Mouse (Mus musculus) stomach, embryonic 14.5 days (tissue): ENCODE data around the gene Rnf185. TPM values are rescaled to one million over a fixed set of nuclear protein-coding genes. Genes with fewer than 3 reads are reported as not detected.

ENCODE experiments used
- ATAC-seq: fragments of 200-750 bp; cut with Nextera tagmentation; 2 replicates; pipeline ENCODE4 v1.8.0; 2017; ENCODE audit warnings: low read depth, moderate TSS enrichment; ENCODE audit not compliant: insufficient number of reproducible peaks, insufficient read depth, low FRiP score
- H3K27ac ChIP-seq: fragments of 300-500 bp; sonication (generic); 2 replicates; pipeline ENCODE4 v1.5.1; 2014; ENCODE audit warnings: mild to moderate bottlenecking, low read length, moderate library complexity, mixed read lengths
- H3K27me3 ChIP-seq: fragments of 300-500 bp; sonication (generic); 2 replicates; pipeline ENCODE4 v1.6.1; 2014; ENCODE audit warnings: low read length, control low read depth, mixed read lengths; ENCODE audit not compliant: control insufficient read depth, insufficient read depth
- H3K36me3 ChIP-seq: fragments of 300-500 bp; sonication (generic); 2 replicates; pipeline ENCODE4 v1.6.1; 2014; ENCODE audit warnings: mild to moderate bottlenecking, control low read depth, low read length, moderate library complexity, mixed read lengths; ENCODE audit not compliant: control insufficient read depth, insufficient read depth
- H3K4me1 ChIP-seq: fragments of 300-500 bp; sonication (generic); 2 replicates; pipeline ENCODE4 v1.6.1; 2014; ENCODE audit warnings: low read length, control low read depth, mixed read lengths; ENCODE audit not compliant: control insufficient read depth, insufficient read depth
- H3K4me2 ChIP-seq: fragments of 300-500 bp; sonication (generic); replicated peaks from 2 replicates; pipeline ENCODE4 v1.6.1; 2014; ENCODE audit warnings: low read depth, low read length, control low read depth
- H3K4me3 ChIP-seq: fragments of 300-500 bp; sonication (generic); 2 replicates; pipeline ENCODE4 v1.5.1; 2014; ENCODE audit warnings: low read depth, low read length, control low read depth
- H3K9ac ChIP-seq: fragments of 300-500 bp; sonication (generic); replicated peaks from 2 replicates; pipeline ENCODE4 v1.6.1; 2014; ENCODE audit warnings: low read depth, mild to moderate bottlenecking, control low read depth, low read length, moderate library complexity, mixed read lengths
- H3K9me3 ChIP-seq: fragments of 300-500 bp; sonication (generic); 2 replicates; pipeline ENCODE4 v1.6.1; 2016; ENCODE audit warnings: low read depth, low read length, control low read depth; ENCODE audit not compliant: control insufficient read depth
- WGBS: fragments of 180-500 bp; shearing (Covaris S2); extraction: QIAGEN DNeasy Blood & Tissue Kit; methylation state at CpG from one replicate; pipeline ENCODE4 v1.1.7; 2014; 5-methylcytosine and 5-hydroxymethylcytosine counted together
- polyA plus RNA-seq: library from polyadenylated mRNA; unstranded; fragments of >200 nt; fragmentation: Nextera tagmentation; extraction: Ambion mirVana; gene quantifications from 2 replicates; pipeline ENCODE4 v1.2.1, GENCODE M21; 2014

Rnf185 gene
- polyA plus RNA-seq, 1 experiment from 2014 or later = 34.2 TPM

DNA sequence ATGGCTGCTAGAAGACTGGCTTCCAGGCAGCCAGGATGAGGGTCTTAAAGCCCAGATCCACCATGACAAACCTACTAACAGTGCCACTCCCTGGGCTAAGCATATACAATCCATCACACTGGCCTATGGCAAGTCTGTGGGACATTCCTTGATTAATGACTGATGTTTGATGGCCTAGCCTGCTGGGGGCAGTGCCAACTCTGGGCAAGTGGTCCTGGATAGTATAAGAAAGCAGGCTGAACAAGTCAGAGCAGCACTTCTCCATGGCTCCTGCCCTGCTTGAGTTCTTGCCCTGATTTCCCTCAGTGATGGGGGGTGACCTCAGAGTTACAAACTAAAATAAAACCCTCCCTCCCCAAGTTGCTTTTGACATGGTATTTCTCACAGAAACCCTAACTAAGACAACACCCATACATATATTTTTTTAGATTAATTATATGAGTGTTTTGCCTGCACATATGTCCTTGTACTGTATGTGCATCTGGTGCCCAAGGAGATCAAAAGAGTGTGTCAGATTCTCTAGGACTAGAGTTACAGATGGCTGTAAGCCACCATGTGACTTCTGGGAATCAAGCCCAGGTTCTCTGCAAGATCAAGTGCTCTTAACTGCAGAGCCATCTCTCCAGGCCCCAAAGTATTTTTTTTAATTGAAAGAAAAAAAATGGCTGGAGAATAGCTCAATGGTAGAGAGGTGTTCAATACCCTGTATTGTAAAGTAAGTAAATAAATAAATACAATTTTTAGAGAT, 10.3 kb downstream of the Rnf185 start:
- Histone ChIP-seq H3K27me3 (no peaks in the 10 kb centered on the region), H3K9ac (no peak overlapping the region)

DNA sequence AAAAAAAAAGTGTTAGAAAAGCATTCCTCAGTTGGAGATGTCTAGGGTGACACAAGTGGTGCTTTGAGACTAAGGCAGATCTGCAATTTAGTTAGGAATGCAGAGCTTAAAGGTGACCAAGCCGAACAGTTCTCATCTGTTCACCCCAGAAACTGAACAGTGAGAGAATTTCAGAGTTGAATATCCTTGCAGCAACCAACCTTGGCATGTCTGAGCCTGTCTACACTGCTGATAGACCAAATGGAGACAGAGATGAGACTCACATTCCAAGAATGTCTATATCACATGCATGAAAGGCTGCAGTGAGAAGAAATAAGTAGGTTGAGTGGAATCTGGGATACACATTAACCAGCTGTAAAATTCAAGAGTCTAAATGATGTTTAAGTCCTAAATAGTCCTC, 14.5 kb downstream of the Rnf185 start:
- Histone ChIP-seq H3K4me3 (no peak overlapping the region), H3K27ac (no peak overlapping the region), H3K27me3 (no peaks in the 10 kb centered on the region), H3K4me2 (no peak overlapping the region), H3K4me1 (no peaks in the 10 kb centered on the region), H3K36me3 (no peaks in the 10 kb centered on the region), H3K9me3 (no peaks in the 10 kb centered on the region), H3K9ac (no peak overlapping the region)
- 90% methylated on average over 1 of the region's 1 CpGs for WGBS
- no peak for ATAC-seq

More for the DNA sequence above, 10.3 kb downstream of the Rnf185 start:
- Histone ChIP-seq H3K36me3 (no peaks in the 10 kb centered on the region), H3K4me3 (no peak overlapping the region), H3K27ac (no peak overlapping the region), H3K4me1 (no peaks in the 10 kb centered on the region), H3K4me2 (no peak overlapping the region), H3K9me3 (no peaks in the 10 kb centered on the region)
- ATAC-seq = no peak

DNA sequence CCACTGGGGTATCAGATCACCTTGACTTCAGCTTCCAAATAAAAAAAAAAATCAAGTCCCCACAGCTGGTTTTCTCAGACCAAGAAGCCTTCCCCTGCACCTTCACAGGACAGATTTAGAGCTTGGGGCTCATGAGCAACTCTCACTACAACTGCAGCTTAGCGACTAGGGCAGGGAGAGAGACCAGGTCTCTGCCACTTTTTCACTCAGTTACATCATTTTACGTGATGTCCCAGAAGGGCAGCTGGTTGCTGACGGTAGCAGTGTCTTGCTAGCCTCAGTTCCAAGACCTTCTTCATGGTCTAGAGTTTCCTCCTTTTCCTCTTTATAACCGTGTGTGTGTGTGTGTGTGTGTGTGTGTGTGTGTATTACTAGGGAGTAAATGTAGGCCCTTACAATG, 18.4 kb downstream of the Rnf185 start:
- H3K4me2 ChIP-seq = no peak overlapping the region
- WGBS = 79% methylated on average over 4 of the region's 4 CpGs
- H3K4me3 ChIP-seq = no peak overlapping the region
- no peak overlapping the region for H3K9ac ChIP-seq
- no peaks in the 10 kb centered on the region for H3K4me1 ChIP-seq
- H3K9me3 ChIP-seq = no peaks in the 10 kb centered on the region
- ATAC-seq = no peak
- no peaks in the 10 kb centered on the region for H3K36me3 ChIP-seq
- H3K27ac ChIP-seq = no peak overlapping the region
- H3K27me3 ChIP-seq = no peaks in the 10 kb centered on the region

DNA sequence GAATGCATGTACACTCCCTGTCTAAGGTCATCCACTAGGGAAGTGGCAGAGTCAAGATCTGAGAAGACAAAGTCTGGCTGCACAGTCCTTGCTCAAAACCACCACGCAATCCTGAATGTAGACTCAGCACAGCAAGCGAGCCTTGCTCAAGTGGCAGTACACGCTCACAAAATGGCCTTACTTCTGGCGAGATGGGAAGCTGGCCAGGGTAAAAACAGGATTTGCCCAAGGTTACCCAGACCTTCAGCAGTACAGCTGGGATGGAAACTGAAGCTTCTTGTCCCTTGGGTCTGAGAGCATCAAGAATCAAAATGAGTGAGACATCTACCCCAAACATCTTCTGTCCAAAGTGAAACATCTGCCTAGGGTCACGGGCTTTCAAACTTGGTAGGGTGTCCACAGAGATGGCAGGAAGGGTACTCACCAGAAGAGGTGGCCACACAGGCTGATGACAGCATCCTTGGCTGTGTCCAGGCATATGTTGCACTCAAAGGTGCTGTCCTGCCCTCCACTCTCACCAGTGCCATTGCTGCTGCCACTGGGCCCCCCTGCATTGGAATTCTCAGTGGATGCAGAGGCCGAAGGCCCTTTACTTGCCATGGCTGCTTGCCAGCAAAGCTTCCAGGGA, 20.1 kb downstream of the Rnf185 start:
- Histone ChIP-seq H3K4me1 (no peaks in the 10 kb centered on the region), H3K9ac (no peak overlapping the region), H3K9me3 (no peaks in the 10 kb centered on the region), H3K27ac (no peak overlapping the region), H3K4me2 (no peak overlapping the region), H3K4me3 (no peak overlapping the region), H3K36me3 (no peaks in the 10 kb centered on the region), H3K27me3 (no peaks in the 10 kb centered on the region)
- WGBS = 88% methylated on average over 6 of the region's 6 CpGs
- no peak for ATAC-seq

DNA sequence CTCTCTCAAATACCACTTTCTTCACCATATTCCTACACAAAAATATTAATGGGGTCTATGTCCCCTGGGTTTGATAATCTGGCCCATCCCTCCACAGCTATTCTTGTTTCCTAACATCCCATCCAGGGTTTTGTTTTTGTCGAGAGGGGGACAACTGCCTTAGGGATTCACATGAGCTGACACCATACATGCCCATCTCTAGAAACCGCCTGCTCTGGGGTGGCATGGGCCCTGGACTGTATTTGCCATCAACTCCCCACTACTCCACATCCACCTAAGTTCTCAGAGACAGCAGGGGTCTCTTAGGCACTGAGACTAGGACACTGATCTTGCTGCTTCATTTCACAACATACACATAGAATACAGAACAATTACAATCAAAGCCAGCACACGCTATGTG, 20.6 kb downstream of the Rnf185 start:
- Histone ChIP-seq H3K36me3 (no peaks in the 10 kb centered on the region), H3K27ac (no peak overlapping the region), H3K9me3 (no peaks in the 10 kb centered on the region), H3K27me3 (no peaks in the 10 kb centered on the region), H3K9ac (no peak overlapping the region), H3K4me1 (no peaks in the 10 kb centered on the region), H3K4me2 (no peak overlapping the region), H3K4me3 (no peak overlapping the region)
- ATAC-seq = no peak
- 91% methylated on average over 3 of the region's 3 CpGs for WGBS

DNA sequence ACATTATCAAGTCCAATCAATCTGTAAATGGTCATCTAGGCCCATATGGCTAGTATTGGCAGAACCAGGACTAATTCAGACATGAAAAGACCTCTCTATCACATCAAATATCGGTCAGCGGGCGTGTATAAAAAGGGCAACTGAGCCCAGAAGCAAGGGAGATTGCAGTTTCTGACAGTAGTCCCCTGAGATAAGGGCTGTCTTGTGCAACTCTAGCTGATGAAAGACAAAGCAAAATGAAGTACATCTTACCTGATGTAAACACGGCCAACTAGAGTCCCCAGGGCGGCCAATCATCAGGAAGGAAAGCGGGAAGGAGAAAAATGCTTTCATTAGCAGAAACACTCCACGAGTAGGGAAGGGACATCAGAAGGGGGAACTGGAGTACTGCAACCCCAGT, 23.5 kb downstream of the Rnf185 start:
- H3K9me3 ChIP-seq = no peaks in the 10 kb centered on the region
- H3K4me1 ChIP-seq = no peaks in the 10 kb centered on the region
- peaks cover 9% of the 10 kb centered on the region for H3K36me3 ChIP-seq
- H3K27ac ChIP-seq = no peak overlapping the region
- 80% methylated on average over 7 of the region's 7 CpGs for WGBS
- no peak overlapping the region for H3K9ac ChIP-seq
- no peak overlapping the region for H3K4me3 ChIP-seq
- no peaks in the 10 kb centered on the region for H3K27me3 ChIP-seq
- no peak overlapping the region for H3K4me2 ChIP-seq
- ATAC-seq = no peak

DNA sequence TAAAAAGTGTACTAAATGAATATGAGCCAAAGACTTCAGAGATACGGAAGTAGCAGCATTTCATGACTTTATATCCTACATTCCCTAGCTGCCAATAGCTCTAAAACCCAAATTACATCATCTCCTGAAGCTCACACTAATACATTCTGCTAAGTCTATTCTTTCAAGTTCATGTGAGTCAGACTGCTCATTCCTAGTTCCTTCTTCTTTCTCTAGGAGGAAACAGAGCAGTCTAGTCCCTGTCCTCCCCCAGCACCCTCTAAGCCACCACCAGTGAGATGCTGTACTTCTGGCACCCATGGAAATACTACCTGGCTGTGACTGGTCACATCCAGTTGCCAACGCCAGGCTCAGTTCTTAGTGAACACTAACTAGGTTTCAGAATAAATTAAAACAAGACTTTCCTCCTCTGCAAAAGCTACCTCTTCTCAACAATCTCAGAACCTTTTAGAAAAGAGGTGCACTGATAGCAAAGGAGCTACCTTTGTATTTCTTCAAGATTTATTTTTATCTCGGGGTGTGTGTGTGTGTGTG, 24.4 kb downstream of the Rnf185 start:
- no peak overlapping the region for H3K4me3 ChIP-seq
- ATAC-seq = no peak
- no peaks in the 10 kb centered on the region for H3K4me1 ChIP-seq
- no peaks in the 10 kb centered on the region for H3K27me3 ChIP-seq
- no peak overlapping the region for H3K4me2 ChIP-seq
- peaks cover 9% of the 10 kb centered on the region for H3K36me3 ChIP-seq
- no peak overlapping the region for H3K9ac ChIP-seq
- 83% methylated on average over 3 of the region's 3 CpGs for WGBS
- H3K9me3 ChIP-seq = no peaks in the 10 kb centered on the region
- no peak overlapping the region for H3K27ac ChIP-seq

DNA sequence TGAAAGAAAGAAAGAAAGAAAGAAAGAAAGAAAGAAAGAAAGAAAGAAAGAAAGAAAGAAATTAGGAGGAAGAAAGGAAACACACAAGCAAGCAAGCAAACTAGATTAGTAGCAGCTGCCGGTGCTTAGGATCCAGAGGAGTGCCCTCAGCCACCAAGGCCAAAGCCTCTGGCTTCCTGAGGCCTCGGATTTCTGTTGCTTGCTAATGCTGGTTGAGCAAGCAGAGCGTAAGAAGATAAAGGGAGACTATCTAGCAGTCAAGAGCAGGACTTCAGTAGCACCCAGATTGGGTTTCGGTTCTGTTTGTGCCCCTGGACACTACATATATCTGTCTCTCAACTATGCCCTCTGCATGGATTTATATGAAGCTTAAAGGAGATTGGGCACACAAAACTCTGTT, 29.9 kb downstream of the Rnf185 start:
- Histone ChIP-seq H3K4me2 (no peak overlapping the region), H3K9ac (no peak overlapping the region), H3K27ac (no peak overlapping the region), H3K27me3 (no peaks in the 10 kb centered on the region), H3K4me1 (no peaks in the 10 kb centered on the region), H3K9me3 (no peaks in the 10 kb centered on the region), H3K36me3 (peaks cover 26% of the 10 kb centered on the region), H3K4me3 (no peak overlapping the region)
- WGBS = 85% methylated on average over 4 of the region's 4 CpGs
- ATAC-seq = no peak
